Mouse (Mus musculus) midbrain, embryonic 10.5 days (tissue): ENCODE measurements at regions not wholly inside any gene's neighbourhood (a gene's known extent, or its start where the extent isn't known, plus 50 kb on each side); places are given as distances from the start of the nearest gene placed in this dataset.
"Not testable (repeated sequence)": the region's sequence is repeated elsewhere in the genome, so short reads cannot be mapped to it uniquely, and the experiment has no call there.

ENCODE experiments used
- DNase-seq: peaks from one replicate; pipeline ENCODE4 v3.0.0-alpha.2; 2017; ENCODE audit warnings: low spot score
- H3K27ac ChIP-seq: fragments of 300-500 bp; sonication (generic); replicated peaks from 2 replicates; pipeline ENCODE4 v1.5.1; 2016; ENCODE audit warnings: mild to moderate bottlenecking
- H3K27me3 ChIP-seq: fragments of 300-500 bp; sonication (generic); 2 replicates; pipeline ENCODE4 v1.6.1; 2016; ENCODE audit warnings: low read depth, mild to moderate bottlenecking; ENCODE audit not compliant: poor library complexity, severe bottlenecking
- H3K36me3 ChIP-seq: fragments of 300-500 bp; sonication (generic); 2 replicates; pipeline ENCODE4 v1.6.1; 2016; ENCODE audit warnings: mild to moderate bottlenecking, moderate library complexity
- H3K4me1 ChIP-seq: fragments of 300-500 bp; sonication (generic); 2 replicates; pipeline ENCODE4 v1.6.1; 2016
- H3K4me3 ChIP-seq: fragments of 300-500 bp; sonication (generic); 2 replicates; pipeline ENCODE4 v1.5.1; 2016; ENCODE audit warnings: mild to moderate bottlenecking, moderate library complexity
- H3K9me3 ChIP-seq: fragments of 300-500 bp; sonication (generic); replicated peaks from 2 replicates; pipeline ENCODE4 v1.6.1; 2016; ENCODE audit warnings: mild to moderate bottlenecking
- WGBS: fragments of 180-500 bp; shearing (Covaris S2); methylation state at CpG from one replicate; pipeline ENCODE4 v1.1.7; 2016; 5-methylcytosine and 5-hydroxymethylcytosine counted together

- not testable (repeated sequence) for H3K4me3 ChIP-seq, DNase-seq, H3K27me3 ChIP-seq, H3K9me3 ChIP-seq, H3K4me1 ChIP-seq, H3K27ac ChIP-seq
- 90% methylated on average over 5 of the region's 5 CpGs for WGBS
- peaks cover 54% of the 10 kb centered on the region for H3K36me3 ChIP-seq
Measured at GRCm38 (mm10) chrX:50565031-50565430, 136.7 kb upstream of the Olfr1324 start.

- WGBS, result 58% methylated on average over 2 of the region's 2 CpGs
- H3K9me3 ChIP-seq, result no peaks in the 10 kb centered on the region
- no peak overlapping the region for H3K4me3 ChIP-seq
- no peak for DNase-seq
- no peak overlapping the region for H3K27ac ChIP-seq
- H3K27me3 ChIP-seq, result no peaks in the 10 kb centered on the region
- H3K36me3 ChIP-seq, result peaks cover 22% of the 10 kb centered on the region
- H3K4me1 ChIP-seq, result no peaks in the 10 kb centered on the region
Measured at GRCm38 (mm10) chrX:50560915-50561314, 132.6 kb upstream of the Olfr1324 start.

DNA sequence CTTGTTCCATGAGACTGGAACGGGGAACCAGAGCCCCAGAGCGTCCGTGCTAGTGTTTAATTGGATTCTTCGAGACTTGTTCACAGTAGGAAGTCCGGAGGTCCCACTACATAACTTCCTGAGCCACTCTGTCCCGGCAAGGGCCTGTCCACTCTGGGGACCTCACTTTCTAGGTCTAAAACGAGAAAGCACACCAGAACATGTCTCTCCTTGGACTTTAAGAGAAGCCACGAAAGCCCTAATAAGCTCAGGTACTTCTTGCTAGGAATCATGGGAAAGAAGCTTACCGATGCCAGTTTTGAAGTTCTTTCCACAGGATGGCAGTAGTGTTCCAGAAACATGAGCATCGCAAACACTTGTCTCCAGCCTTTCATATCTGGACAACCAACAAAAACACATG is 122.0 kb upstream of the Olfr1324 start:
- 62% methylated on average over 10 of the region's 10 CpGs for WGBS
- DNase-seq, result no peak
- no peaks in the 10 kb centered on the region for H3K36me3 ChIP-seq

GRCm38 (mm10) chrX:50549713-50550112 is 121.4 kb upstream of the Olfr1324 start:
- peaks cover 3% of the 10 kb centered on the region; the same call in 1 of the 2 replicates for H3K9me3 ChIP-seq
- WGBS, result 48% methylated on average over 3 of the region's 3 CpGs

More for the DNA sequence above, 122.0 kb upstream of the Olfr1324 start:
- Histone ChIP-seq H3K4me3 (peak overlapping the region; percentile 40), H3K9me3 (no peaks in the 10 kb centered on the region; the same call in 1 of the 2 replicates), H3K4me1 (no peaks in the 10 kb centered on the region), H3K27me3 (no peaks in the 10 kb centered on the region), H3K27ac (no peak overlapping the region; the same call in 1 of the 2 replicates)

GRCm38 (mm10) chrX:50537785-50538159 is 109.5 kb upstream of the Olfr1324 start:
- H3K4me1 ChIP-seq, H3K27me3 ChIP-seq, H3K9me3 ChIP-seq, DNase-seq, H3K27ac ChIP-seq, H3K36me3 ChIP-seq: not testable (repeated sequence)
- 55% methylated on average over 4 of the region's 4 CpGs for WGBS
- peak overlapping the region; percentile 47 for H3K4me3 ChIP-seq

More at GRCm38 (mm10) chrX:50549713-50550112, 121.4 kb upstream of the Olfr1324 start:
- H3K27ac ChIP-seq, result no peak overlapping the region
- no peak for DNase-seq
- H3K36me3 ChIP-seq, result no peaks in the 10 kb centered on the region
- H3K4me3 ChIP-seq, result peak overlapping the region; percentile 40; the same call in 1 of the 2 replicates
- H3K27me3 ChIP-seq, result no peaks in the 10 kb centered on the region
- H3K4me1 ChIP-seq, result no peaks in the 10 kb centered on the region

DNA sequence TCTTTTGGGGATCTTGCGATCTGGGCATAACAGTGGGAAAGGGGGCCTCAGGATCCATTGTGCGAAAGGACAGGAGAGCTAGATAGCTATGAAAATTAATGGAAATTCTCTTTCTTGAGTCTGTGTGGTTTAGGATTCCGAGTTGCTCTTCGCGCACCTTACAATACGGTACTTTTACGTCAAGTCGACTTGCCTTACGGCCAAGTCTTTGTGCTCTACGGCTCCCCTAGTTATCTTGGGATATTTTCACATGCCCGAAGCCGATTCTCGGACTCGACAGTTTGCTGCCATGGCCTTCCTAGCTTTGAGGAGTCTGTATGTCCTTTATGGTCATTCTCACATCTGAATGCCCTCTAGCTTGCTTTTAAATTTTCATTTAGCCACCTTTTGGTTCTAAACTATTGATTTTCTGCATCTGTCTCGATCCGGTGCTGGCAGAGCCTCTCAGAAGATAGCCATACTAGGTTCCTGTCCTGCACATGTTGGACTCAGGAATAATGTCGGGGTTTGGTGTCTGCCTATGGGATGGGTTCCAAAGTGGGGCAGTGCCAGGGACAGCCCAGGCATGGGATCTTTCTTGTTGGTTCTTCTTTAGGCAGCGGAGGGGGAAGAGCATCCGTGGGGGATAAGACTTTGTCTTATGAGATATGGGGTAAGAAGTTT is 109.0 kb upstream of the Olfr1324 start:
- H3K36me3 ChIP-seq, result no peaks in the 10 kb centered on the region
- H3K4me3 ChIP-seq, result peak overlapping the region; percentile 47
- DNase-seq, result peak; percentile 46
- H3K27ac ChIP-seq, result no peak overlapping the region
- no peaks in the 10 kb centered on the region for H3K27me3 ChIP-seq
- WGBS, result 56% methylated on average over 19 of the region's 19 CpGs
- H3K9me3 ChIP-seq, result no peaks in the 10 kb centered on the region
- no peaks in the 10 kb centered on the region for H3K4me1 ChIP-seq

GRCm38 (mm10) chrX:50504047-50504446 is 75.7 kb upstream of the Olfr1324 start:
- 28% methylated on average over 3 of the region's 3 CpGs for WGBS
- H3K4me1 ChIP-seq, result no peaks in the 10 kb centered on the region
- no peak for DNase-seq

DNA sequence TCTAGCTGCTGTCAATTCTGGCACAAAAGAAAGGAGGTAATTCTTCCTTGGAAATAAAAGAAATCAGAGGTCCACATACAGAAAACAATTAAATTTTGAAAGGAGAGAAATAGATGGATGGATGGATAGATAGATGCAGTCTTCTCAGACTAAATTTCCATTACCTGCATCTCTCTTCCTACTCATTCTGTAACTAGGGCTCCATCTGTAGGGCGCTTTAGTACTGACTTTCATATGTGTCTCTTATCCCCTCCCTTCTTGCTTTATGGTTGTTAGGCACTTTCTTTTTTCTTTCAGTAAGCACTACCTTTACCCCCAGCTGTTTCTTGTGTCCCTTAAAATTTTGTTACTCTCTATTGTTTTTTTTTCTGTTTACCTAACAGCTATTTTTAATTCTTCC is 72.9 kb upstream of the Olfr1324 start:
- no peaks in the 10 kb centered on the region for H3K27me3 ChIP-seq
- WGBS, result 50% methylated on average over 1 of the region's 1 CpGs
- no peak overlapping the region for H3K4me3 ChIP-seq
- H3K27ac ChIP-seq, result no peak overlapping the region
- no peaks in the 10 kb centered on the region for H3K9me3 ChIP-seq
- no peak for DNase-seq
- no peaks in the 10 kb centered on the region for H3K36me3 ChIP-seq
- no peaks in the 10 kb centered on the region for H3K4me1 ChIP-seq

More at GRCm38 (mm10) chrX:50504047-50504446, 75.7 kb upstream of the Olfr1324 start:
- Histone ChIP-seq H3K27me3 (no peaks in the 10 kb centered on the region), H3K4me3 (no peak overlapping the region), H3K27ac (no peak overlapping the region), H3K9me3 (no peaks in the 10 kb centered on the region), H3K36me3 (no peaks in the 10 kb centered on the region)

GRCm38 (mm10) chrX:50490477-50490967 is 62.2 kb upstream of the Olfr1324 start:
- 90% methylated on average over 9 of the region's 9 CpGs for WGBS
- not testable (repeated sequence) for H3K4me1 ChIP-seq, H3K27me3 ChIP-seq

More at GRCm38 (mm10) chrX:50490477-50490967, 62.2 kb upstream of the Olfr1324 start:
- DNase-seq, H3K36me3 ChIP-seq, H3K4me3 ChIP-seq, H3K27ac ChIP-seq, H3K9me3 ChIP-seq: not testable (repeated sequence)
